Mouse (Mus musculus) MEL (cell line): ENCODE results near the gene Prkce.

Source experiments
- HCFC1 ChIP-seq: IDR thresholded peaks from 2 replicates; pipeline ENCODE4 v1.6.1; 2012; ENCODE audit warnings: low read depth, mild to moderate bottlenecking, inconsistent platforms, low read length, improper control_type of control experiment, moderate library complexity
- TBP ChIP-seq: IDR thresholded peaks from 2 replicates; pipeline ENCODE4 v1.8.0; 2011; ENCODE audit warnings: low read depth, low read length, improper control_type of control experiment
- ZC3H11A ChIP-seq: IDR thresholded peaks from 2 replicates; pipeline ENCODE4 v1.6.1; 2012; ENCODE audit warnings: low read depth, mild to moderate bottlenecking, inconsistent platforms, low read length, improper control_type of control experiment

GRCm38 (mm10) chr17:86494494-86494893 lies 326.9 kb downstream of the Prkce start:
- no peak for TF ChIP-seq HCFC1
- no peak for TF ChIP-seq ZC3H11A
- TF ChIP-seq TBP, result no peak
